Mouse (Mus musculus): ENCODE measurements around the gene Mrpl46.

Gene Mrpl46

DNA sequence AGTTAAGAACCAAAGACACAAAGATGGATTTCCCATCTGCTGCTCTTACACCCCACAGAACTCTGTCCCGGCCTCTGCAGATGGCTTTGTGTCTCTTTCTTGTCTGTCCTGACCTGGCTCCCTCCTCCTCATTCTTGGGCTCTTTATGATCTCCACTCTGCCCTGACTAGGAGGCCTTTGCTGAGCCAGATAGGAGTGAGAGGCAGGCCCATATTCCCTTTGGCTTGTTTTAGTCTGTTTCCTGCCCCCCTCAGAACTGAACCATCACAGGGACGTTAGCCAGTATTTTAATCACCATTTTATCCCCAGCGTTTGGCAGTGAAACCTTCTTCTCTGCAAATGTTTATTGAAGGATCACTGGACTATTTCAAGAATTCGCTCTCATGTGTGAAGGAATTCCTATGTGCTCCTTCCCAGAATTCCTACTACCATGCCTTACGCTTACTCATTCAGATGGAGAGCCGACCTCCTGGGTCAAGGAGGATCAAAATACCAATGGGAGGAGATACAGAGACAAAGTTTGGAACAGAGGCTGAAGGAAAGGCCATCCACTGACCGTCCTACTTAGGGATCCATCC is 14.2 kb downstream of the Mrpl46 start:
- DNase-seq (ENCODE audit: extremely low spot score, low spot score): no peak

DNA sequence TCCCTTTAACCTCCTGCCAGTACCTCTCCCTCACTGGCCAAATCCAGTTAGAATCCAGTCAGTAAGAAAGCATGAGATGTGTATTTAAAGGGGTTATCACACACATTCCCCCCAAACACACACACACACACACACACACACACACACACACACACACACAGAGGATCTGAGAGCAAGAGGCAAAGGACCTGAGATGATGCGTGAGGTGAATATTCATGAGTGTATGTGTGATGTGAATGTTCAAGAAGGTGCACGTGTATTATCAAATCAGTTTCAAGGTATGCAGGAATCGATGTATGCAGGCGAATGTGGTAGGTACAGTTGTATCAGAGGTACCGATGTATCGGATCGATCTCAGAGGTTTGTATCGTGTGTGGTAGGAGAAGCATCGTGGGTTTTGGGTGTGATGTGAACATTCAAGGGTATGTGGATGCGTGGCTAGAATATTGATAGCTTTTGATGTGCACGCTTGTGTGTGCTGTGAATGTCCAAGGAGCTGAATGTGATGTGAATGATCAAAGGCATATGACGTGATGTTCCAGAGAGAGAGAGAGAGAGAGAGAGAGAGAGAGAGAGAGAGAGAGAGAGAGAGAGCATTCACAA is 15.3 kb downstream of the Mrpl46 start:
- no peak for DNase-seq (ENCODE audit: extremely low spot score, low spot score)

DNA sequence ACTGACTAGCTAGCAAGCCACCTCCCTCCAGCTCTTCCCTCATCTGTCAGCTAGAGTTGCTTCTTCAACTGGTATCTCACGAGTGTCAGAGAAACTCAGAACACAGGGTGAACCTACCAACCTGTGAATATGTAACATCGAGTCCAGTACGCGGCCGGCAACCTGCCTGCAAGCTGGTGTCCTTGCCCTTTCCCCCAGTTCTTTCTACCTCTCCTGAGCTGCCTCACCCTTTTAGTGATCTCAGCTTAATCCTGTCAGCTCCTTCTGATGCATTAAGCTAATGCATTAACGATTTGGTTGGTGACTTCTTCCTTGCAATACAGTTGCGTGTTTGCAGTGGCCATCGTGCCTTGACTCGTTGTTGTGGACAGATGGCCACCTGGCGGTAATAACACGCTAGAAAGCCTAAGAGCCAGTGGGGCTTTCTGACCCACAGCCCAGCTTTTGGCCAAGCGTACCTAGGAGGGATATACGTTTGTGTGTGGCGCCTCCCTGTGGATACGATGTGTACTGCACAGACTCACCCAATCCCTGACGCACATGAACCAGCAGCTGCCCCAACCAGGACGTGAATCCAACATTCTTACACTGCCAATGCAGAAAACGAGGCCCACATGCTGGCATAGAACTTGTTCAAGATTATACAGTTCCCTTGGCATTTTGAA is 17.2 kb downstream of the Mrpl46 start:
- peak; percentile 87 for DNase-seq (ENCODE audit: extremely low spot score, low spot score)

DNA sequence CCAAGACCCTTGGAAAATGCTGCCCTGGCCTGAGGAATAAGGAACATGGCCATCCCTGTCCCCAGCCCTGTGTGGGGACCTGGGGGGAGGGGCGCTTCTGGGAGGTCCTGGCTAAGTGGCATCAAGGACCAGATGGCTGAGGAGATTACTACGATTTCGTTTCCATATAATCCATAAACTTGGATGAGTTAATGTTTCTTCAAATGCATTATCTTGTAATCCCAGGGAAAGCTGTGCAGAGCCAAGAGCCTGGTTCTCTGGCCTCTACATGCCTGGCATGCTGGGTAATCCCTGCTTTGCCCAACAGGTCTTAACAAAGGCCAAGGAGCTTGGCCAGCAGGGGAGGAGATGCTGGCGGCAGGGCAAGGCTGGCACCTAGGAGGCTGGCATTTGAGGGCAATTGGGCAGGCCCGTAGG is 18.1 kb downstream of the Mrpl46 start:
- DNase-seq (ENCODE audit: extremely low spot score, low spot score): no peak

DNA sequence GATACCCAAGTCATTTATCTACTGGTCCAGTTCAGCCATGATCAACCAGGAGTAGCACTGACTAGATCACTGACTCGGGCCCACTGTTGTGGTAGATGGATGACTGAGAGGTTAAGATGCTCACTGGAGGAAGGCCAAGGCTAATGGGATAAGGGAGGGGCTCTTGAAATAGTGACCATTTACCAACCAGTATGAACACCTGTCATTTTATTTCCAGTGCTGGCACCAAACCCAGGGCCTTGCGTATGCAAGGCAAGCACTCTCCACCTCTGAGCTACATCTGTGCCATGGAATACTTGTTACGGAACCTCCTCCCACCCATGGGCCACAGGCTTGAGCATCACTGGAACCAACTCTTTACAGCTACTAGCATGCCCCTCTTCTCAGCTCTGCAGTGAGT is 19.5 kb downstream of the Mrpl46 start:
- DNase-seq (ENCODE audit: extremely low spot score, low spot score): no peak

GRCm38 (mm10) chr7:78754458-78755000 is 28.8 kb downstream of the Mrpl46 start:
- DNase-seq (ENCODE audit: extremely low spot score, low spot score): no peak

DNA sequence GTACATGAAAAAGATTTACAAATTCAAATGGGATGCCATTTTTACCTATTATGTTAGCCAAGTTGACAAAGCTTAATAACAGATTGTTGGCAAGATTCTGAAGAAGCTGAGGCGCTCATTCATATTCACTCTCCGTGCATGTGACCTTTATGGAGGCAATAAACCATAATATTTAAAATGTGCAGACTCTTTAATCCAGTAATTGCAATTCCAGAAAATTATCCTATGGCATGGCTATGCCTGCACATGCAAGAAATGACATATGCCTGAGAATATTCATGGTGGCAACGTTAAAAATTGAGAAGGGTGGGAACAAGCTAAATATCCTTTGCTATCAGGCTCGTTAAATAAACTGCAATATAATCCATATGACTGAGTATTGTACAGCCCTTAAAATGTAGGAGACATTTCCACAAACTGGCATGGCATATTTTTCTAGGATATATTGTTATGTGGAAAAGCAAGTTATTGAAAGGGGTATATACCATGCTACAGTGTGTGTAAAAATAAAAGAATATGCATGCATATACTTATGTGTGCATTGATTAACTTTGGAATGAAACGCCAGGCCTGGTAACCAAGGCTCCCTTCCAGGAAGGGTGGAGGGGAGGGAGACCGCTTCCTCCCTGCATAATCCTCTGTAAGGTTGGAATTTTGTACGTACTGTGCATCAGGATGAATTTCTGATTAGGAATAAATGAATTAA is 29.4 kb downstream of the Mrpl46 start:
- DNase-seq (ENCODE audit: extremely low spot score, low spot score): no peak

- no peak for DNase-seq (ENCODE audit: extremely low spot score, low spot score)
These were observed 30.4 kb downstream of the Mrpl46 start for GRCm38 (mm10) chr7:78752961-78753360.

GRCm38 (mm10) chr7:78743731-78744385 is 39.5 kb downstream of the Mrpl46 start:
- no peak for DNase-seq (ENCODE audit: extremely low spot score, low spot score)

DNA sequence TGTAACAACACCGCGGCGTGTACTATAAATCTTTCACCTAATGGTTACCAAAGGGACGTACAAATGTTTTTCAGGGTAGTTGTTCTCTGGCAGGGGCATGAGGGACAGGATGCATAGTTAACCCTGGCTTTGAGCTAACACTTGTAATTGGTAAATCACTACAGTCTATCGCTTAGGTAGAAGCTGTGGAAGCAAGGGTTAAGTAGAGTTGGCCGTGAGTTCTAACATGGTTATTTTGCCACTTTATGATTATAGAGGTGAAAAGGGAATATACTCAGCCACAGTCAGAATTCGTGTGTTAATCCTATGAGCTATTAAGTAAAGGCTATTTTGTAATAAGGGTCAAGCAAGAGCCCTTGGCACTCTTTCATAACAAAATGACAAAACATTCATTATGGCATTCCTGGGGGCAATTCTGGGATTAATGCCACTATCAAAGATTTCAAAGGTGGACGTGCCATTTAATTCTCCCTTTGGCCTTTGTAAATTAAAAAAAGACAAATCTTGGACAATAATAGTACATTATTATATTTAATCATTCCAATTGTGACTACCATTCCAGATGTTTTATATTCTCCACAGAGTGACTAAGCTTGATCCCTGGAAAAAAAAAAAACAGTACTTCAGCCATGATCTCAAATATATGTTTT is 43.9 kb downstream of the Mrpl46 start:
- DNase-seq (ENCODE audit: extremely low spot score, low spot score): no peak

DNA sequence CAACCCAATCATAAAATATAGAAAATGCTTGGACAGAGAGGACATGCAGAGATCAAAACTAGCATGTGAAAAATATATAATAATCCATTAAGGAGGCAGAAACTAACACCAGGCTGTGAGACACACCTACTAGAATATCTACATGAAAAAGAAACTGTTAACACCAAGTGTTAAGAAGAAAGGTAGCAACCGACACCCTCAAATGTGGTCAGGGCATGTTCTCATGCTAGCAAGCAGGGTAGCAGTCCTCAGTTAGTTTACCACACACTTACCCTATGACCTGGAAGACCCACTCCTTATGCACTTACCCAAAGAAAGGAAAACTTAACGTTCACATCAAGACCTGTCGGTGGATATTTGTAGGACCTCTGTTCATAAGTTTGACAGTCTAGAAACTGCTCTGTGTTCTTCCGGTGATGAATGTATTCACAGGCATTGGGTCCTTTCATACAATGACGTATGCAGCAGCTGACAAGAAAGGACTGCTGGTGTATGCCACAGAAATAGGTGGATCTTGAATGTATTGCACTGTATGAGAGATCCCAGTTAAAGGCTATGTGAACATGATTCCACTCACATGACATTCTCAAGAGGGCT is 45.6 kb downstream of the Mrpl46 start, which contains the start of gene Ntrk3:
TSS of gene Ntrk3 (minus strand) at position 399 of the 597 bp plus-strand sequence.
- DNase-seq (ENCODE audit: extremely low spot score, low spot score): no peak

DNA sequence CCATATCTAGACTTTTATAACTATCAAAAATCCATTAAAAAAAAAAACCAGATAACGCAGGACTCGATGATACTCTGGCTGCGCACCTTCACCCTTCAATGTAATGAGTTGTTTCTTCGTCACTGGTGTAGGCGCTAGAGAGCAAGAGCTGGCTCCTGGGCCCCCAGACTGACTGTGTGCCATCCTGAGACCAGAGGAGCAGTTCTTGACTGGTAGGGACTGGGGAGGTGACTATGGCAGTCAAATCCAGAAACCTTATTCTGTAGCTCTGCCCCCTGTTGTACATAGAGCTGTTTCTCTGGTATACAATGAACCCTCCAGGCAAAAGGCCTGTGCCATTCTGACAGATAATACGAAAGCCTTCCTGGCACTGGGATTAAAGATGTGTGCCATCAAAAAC is 46.1 kb downstream of the Mrpl46 start:
- no peak for DNase-seq (ENCODE audit: extremely low spot score, low spot score)

GRCm38 (mm10) chr7:78731391-78731790 is 51.9 kb downstream of the Mrpl46 start:
- DNase-seq (ENCODE audit: extremely low spot score, low spot score): no peak

Data from neural tube, embryonic 10.5 days (tissue).